Mouse (Mus musculus) olfactory bulb, adult 2 months (tissue): Measurements from ENCODE around the gene Aspa.

Experiments
- CTCF ChIP-seq: fragments of 200-500 bp; IDR thresholded peaks from 2 replicates; pipeline ENCODE4 v1.5.1; 2012; ENCODE audit warnings: low read depth, mild to moderate bottlenecking, low read length, moderate library complexity; ENCODE audit not compliant: insufficient read depth
- POLR2A ChIP-seq: fragments of 200-500 bp; IDR thresholded peaks from 2 replicates; pipeline ENCODE4 v1.6.1; 2012; ENCODE audit warnings: mild to moderate bottlenecking, low read depth, low read length, moderate library complexity; ENCODE audit not compliant: insufficient read depth

- no peak for TF ChIP-seq POLR2A
- no peak for TF ChIP-seq CTCF
Measured at GRCm38 (mm10) chr11:73370946-73371345, 41.5 kb upstream of the Aspa start, which contains the start of gene Olfr376.
